Mouse (Mus musculus) CD8-positive naive resting alpha-beta T cell, adult 2 months (primary cell): ENCODE data around the gene Maea.

Experiments used
- DNase-seq, 2 experiments: peaks; one replicate each; pipeline ENCODE4 v3.0.0; 2022; ENCODE audit warnings: low read depth in 2 of 2, low spot score in 2 of 2

The Maea gene

DNA sequence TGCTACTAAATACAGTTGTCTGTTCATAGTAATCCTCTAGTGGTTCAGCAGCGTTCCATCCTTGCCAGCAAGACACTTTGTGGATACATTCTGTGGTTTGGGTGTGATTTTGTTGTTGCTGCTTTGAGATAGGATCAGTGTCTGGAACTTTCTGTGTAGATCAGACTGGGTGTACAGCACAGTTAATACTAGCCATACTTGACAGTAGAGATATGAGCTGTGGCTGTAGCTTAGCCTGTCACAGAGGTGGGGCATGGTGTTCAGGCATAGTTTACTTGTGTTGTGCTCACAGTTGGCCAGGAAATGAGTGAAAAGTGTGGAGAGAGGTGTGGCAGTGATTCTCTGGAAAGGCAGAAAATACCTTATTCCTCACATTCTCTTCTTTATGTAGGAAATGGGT, 22.2 kb downstream of the Maea start:
- DNase-seq = no peak

DNA sequence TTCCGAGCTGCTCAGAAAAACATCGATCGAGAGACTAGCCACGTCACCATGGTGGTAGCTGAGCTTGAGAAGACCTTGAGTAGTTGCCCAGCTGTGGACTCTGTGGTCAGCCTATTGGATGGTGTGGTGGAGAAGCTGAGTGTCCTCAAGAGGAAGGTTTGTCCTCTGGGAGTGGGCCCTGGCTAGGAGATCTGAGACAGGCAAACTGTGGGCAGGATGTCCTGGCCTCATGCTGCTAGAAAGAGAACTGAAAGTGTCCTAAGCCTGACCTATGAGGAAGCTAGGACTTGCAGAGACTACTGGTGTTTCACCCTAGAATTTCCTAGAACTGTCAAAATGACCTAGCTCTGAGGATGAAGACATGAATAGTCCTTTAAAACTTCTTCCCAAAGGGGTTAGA, 23.2 kb downstream of the Maea start:
- no peak for DNase-seq

DNA sequence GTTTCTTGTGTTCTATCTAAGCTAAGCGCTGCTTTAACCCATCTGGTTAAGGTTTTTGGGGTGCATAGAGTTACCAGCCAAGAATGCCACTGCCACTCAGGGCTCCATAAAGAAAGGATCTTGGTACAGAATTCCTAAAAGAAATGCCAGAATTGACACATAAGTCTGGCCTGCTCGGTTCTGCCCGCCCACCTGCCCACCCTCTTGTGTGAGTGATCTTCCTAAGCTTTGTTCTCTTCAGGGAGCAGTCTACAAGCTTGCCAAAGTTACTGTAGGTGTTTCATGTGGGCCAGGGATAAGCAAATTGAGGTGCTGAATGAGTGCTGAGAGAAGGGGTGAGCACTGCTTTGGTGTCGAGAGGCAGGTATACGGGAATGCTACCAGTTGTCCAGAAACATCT, 28.0 kb downstream of the Maea start:
- no peak for DNase-seq

DNA sequence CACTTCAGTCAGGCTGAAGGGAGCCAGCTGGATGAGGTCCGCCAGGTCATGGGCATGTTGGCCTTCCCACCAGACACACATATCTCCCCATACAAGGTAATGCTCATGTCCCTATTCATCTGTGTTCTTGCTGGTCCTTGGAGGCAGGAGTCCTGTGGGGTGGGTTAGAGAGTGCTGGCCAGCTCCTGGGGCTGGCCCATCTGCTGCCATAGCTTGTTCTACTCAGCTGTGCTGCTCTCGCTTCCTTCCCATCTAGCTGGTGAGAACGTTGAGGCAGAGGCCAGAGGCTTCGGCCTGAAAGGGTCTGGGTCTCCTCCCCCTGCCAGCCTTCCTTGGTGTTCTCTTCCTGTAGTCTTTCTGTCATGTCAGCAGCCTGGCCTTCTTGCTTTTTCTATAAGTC, 33.3 kb downstream of the Maea start:
- no peak for DNase-seq

DNA sequence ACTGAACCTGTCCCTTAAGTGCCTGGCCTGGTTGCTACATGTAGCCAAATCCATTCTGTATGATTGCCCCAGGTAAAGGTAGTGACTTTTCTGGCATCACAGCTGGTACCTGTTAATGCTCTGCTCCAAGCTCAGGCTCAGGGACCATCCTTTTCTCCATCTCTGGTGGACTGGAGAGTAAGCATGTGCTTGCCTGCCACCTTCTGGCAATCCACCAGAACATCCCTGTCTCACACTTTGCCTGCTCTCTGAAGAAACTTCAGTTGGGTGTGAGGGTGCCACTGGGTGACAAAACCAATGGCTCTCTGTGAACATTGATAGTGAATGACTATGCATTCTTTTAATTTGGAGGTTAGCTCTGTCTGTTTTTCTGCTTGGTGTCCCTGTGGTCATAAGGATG, 35.8 kb downstream of the Maea start:
- no peak for DNase-seq

DNA sequence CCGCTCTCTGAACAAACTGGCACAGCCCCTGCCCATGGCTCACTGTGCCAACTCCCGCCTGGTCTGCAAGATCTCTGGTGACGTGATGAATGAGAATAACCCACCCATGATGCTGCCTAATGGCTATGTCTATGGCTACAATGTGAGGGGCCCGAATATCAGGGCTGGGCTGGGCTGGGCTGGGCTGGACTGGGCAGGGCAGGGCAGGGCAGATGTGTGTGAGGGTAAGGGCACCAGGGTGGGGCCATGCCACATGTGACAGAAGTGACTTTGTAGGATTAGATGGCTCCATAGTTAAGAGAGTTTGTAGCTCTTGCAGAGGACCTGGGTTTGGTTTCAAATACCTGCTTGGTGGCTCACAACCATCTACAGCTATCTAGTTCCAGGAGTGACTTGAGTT, 36.4 kb downstream of the Maea start:
- no peak for DNase-seq

DNA sequence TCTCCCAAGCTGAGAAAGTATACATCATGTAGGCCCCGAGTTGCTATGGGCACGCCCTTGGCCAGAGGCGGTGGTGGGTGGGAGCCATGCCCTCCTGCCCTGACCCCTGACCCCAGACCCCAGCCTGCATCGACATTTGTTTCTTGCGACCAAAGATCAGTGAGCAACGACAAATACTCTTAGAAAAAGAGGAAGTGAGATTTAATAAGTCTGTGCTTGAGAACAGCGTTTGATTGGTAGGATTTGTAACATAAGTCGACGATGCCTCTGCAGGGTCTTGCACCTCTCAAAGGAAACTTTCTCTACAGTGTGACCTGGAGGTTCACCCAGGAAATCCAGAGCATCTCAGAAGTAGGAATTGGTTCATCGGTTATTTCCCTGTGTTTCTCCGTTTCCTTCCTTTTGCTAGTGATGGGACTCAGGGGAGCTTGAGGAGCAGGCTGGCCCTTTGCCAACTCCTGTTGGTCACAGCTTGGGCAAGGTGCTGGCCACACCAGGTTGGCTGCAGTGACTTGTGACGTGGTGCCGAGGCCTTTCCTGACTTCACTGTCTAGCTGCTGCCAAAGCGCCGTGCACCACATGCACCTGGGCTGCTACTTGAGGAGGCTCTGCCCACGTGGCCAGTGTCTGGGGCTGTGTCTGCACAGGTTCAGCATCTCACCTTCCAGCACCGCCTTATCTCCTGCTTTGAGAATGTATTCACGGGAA, 37.2 kb downstream of the Maea start:
- DNase-seq = no peak

DNA sequence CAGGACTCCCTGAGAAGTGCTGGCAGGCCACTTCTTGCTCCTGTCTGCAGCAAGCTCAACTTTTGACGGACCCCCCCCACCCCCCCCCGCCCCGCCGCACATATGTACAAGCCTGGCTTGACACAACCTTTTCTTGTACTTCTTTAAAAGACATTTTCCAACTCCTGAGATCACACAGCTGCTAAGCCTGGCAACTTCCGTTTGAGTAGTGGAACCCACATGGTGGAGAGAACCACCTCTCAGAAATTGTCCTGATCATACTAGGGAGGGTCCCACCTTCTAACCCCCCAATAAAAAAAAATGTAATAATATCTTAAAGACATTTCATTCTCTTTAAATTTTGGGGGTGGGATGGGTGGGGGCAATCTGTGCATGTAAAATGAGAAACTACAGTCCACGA, 41.9 kb downstream of the Maea start:
- no peak for DNase-seq

DNA sequence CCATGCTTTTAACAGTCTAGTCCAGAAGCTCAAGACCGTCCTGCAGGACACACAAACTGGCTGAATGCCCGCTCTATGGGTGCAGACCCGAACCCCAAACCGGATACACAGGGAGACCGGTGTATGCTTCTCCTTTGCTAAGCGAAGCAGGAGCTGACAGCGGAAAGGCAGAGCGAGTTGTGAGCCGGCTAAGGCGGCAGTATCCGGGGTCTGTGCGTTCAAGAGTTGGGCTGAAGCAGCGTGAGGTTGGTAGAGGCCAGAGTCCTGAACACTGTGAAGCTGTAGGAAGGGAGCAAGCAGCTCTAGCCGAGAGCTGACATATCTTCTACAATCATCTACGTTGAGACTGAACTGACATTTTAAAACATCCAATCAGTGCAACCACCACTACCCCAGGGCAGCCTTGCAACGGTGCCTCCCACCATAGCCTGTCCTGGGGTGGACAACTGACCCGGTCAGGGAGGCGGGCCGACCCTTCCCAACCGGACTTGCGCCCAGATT, 42.5 kb downstream of the Maea start:
- peak in 1 of 2 experiments; percentile 35 for DNase-seq

DNA sequence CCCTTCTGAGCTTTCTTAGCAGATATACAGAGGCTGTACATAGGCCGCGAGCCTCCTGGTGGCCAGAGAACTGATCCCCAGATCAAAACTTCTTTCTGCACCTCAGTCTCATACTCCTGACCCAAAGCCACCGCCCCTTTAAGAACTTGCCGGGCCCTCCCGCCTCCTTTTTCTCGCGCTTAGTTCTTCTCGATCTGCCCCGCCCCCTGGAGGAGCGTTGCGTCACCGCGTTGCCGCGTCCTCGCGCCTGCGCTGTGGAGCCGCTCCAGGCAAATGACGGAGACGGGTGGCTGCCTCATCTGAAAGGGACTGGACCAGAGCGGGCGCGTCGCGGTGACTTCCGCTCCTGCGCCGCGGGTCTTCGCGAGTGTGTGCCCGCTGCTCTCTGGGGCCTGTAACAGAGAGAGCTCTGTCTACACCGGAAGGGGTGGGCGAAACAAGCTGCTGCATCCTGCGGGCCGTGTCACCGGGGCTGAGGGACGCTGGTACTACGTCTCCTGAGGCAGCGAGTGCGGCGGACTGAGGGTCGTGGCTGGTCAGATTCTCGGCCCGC, 43.1 kb downstream of the Maea start, which contains the start of gene Uvssa:
Uvssa (plus strand) TSS at position 248 of the 553 bp plus-strand sequence.
- DNase-seq = peak; percentile 99

DNA sequence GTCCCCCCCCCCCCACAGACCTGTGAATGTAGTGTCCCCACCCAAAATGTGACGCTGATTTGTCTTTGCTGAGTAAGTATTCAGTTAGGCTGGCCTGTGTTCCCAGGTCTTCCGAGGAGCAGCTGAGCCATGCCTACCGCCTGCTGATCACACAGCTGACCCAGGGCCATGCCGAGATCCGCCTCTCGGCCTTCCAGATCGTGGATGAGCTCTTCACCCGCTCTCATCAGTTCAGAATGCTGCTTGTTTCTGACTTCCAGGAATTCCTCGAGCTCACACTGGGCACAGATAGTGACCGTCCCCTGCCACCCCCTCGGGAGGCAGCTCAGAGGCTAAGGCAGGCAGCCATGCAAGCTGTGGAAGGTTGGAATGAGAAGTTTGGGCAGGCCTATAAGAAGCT, 52.2 kb downstream of the Maea start:
- no peak for DNase-seq

DNA sequence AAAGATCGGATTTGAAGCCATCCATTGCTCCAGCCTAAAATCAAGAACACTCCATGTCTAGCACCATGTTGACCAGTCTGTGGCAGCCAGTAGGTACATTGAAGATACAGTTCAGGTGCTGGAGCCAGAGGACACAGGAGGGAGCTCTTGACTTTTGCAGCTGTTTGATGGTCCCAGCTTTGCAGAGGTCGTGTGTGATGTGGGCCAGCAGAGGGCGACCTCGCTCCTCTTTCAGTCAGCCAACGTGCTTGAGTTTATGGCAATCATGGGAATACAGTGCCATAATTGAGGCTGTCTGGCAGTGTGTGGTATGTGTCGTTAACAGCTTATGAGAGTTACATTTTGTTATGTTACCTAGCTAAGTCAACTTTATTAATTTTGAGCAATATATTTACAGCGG, 58.5 kb downstream of the Maea start:
- DNase-seq = peak; percentile 59 to 69

DNA sequence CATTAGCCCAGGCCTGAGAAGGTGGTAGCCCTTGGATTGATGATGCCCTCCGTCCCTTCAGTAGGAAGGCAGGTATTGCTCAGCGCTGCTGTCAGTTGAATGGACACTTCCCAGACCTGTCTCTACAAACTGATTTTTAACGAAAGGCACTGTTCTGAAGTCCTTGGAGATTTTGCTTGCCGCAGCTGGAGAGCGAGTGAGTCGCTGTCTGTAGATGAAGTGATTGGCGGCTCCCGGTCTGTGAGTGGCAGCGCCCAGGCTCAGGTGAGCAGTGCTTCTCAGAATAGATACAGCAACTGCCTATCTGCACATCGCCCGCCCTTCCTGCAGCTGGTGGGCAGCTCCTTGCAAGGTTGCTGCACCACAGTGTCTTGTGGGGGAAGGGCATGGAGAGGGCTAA, 60.4 kb downstream of the Maea start:
- DNase-seq = no peak

DNA sequence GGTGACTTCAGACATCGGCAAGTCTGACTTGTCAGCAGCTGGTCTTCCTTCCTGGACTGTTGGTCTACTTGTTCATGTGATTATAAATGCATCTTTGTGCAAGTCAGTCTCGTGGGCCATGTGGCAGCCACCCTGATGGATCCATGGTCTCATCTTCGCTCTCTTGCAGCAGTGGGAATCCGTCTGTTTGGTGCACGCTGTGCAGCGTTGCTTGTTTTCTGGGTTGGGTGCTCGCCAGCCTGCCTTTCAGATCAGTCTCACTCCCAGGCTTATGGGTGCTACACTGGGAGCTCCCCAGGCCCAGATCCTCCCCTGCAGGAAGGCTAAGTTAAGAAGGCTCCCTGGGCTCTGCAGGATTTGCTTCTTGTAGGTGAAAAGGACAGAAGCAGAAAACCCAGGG, 61.5 kb downstream of the Maea start:
- DNase-seq = no peak

DNA sequence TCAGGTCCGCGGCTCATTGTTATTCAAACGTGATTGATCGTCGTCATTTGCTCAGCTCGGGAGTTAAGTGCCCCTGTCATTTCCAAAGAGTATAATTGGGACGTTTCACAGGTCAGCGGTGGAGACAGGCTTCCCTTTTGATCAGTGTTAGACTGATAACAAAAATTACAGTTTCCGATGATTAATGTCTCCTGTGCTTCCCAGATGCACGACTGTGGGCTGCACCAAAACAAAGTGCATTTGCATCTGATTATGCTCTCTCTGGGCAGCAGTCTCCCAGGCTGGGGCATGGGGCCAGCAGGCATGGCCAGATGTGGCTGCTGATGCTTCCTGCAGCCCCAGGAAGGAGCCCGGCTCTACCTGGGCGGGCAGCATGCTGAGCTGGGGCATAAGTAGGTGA, 65.5 kb downstream of the Maea start:
- no peak for DNase-seq

DNA sequence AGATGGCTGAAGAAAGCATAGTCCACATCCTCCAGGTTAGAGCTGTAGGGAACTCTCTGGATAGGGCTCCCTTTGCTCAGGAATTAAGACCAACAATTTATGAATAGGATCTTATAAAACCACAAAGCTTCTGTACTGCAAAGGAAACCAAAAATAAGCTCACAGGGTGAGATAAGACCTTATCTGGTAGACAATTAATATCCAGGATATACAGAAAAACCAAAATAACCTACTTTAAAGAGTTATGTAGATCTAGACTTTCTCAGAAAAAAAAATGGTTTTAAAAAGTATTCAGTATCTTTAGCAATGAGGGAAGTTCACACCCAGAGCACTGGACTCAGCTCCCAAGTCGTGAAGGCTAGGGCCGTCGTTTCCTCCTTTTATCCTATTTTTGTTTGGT, 85.0 kb downstream of the Maea start:
- DNase-seq = no peak
